Mouse (Mus musculus): ENCODE measurements around the gene Mlph.

DNA sequence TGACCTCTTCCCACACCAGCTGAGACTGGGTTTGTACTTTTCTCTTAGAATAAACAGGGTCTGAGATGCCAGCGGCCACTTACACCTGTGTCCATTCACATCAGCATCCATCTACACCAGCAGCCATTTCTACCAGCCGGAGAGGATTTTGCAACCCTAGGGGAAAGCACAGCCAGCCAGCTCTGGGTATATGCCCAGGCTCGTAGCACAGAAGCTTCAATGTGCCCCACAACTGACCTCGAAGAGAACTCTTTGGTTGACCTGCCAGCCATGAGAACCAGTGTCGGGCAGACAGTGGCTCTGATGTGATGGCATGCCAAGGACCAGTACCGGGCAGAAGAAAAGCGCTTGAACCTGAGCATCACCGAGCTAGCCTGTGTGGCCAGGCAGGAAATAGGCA lies 39.5 kb upstream of the Mlph start:
- TF ChIP-seq GATA1 (IDR thresholded peaks at IDR 0.05; ENCODE audit: low read depth, low read length) (no peak), POLR2A (IDR thresholded peaks at IDR 0.05; ENCODE audit: control insufficient read depth in 1 of 2, insufficient read depth in 1 of 2, low read depth in 1 of 2, low read length in 2 of 2, poor library complexity in 1 of 2) (no peak), CTCF (IDR thresholded peaks at IDR 0.05 in 2 of 3, conservative IDR thresholded peaks at IDR 0.05 in 1 of 3; ENCODE audit: control insufficient read depth in 1 of 3, insufficient read depth in 1 of 3, low read depth in 2 of 3, low read length in 3 of 3, poor library complexity in 1 of 3, severe bottlenecking in 1 of 3) (no peak), NELFE (IDR thresholded peaks at IDR 0.05; ENCODE audit: low read depth, low read length) (no peak), ZNF384 (IDR thresholded peaks at IDR 0.05; ENCODE audit: low read depth, low read length) (no peak), RAD21 (IDR thresholded peaks at IDR 0.05; ENCODE audit: low read depth, low read length) (no peak), MXI1 (IDR thresholded peaks at IDR 0.05; ENCODE audit: low read depth, low read length) (no peak)

Measured in MEL (cell line).